Mouse (Mus musculus) embryo, embryonic 10 days (tissue): ENCODE results near the gene Zfp790.
A peak's percentile ranks its signal among the peaks of the same experiment; 100 is the strongest.
"Not testable (repeated sequence)": the region's sequence is repeated elsewhere in the genome, so short reads cannot be mapped to it uniquely, and the experiment has no call there.

Experiments used
- DNase-seq: peaks from one replicate; pipeline ENCODE4 v3.0.0-alpha.2; 2015; ENCODE audit warnings: low spot score

The Zfp790 gene

GRCm38 (mm10) chr7:29842105-29842504, 26.2 kb downstream of the Zfp790 start:
- DNase-seq, result no peak

GRCm38 (mm10) chr7:29844616-29845015, 28.7 kb downstream of the Zfp790 start:
- no peak for DNase-seq

GRCm38 (mm10) chr7:29852831-29853218, 36.9 kb downstream of the Zfp790 start:
- DNase-seq, result no peak

GRCm38 (mm10) chr7:29853219-29853842, 37.4 kb downstream of the Zfp790 start, which contains the start of gene Zfp940:
Gene Zfp940, minus strand, starts transcription at chr7:29853669.
- DNase-seq, result peak; percentile 98

- peak; percentile 95 for DNase-seq
Measured at GRCm38 (mm10) chr7:29859532-29860517, 43.9 kb downstream of the Zfp790 start, which contains the start of gene Zfp420. Gene Zfp420, plus strand, starts transcription at chr7:29859979.

- no peak for DNase-seq
Measured at GRCm38 (mm10) chr7:29861660-29862059, 45.7 kb downstream of the Zfp790 start.

GRCm38 (mm10) chr7:29874256-29874655, 58.3 kb downstream of the Zfp790 start:
- no peak for DNase-seq

- DNase-seq, result not testable (repeated sequence)
Measured at GRCm38 (mm10) chr7:29877561-29877960, 61.6 kb downstream of the Zfp790 start.

- no peak for DNase-seq
Measured at GRCm38 (mm10) chr7:29880056-29880455, 64.1 kb downstream of the Zfp790 start.
